Mouse (Mus musculus) C2C12 (cell line): Measurements from ENCODE around the gene Irf5. TPM values are rescaled to one million over a fixed set of nuclear protein-coding genes. Genes with fewer than 3 reads are reported as not detected.

Experiments used
- H3K27me3 ChIP-seq: one replicate; pipeline ENCODE4 v1.6.1; 2011; ENCODE audit not compliant: control insufficient read depth, insufficient read depth, insufficient read length
- H3K36me3 ChIP-seq: one replicate; pipeline ENCODE4 v1.6.1; 2011; ENCODE audit not compliant: control insufficient read depth, insufficient read depth
- H3K4me3 ChIP-seq: one replicate; pipeline ENCODE4 v1.5.1; 2011; ENCODE audit warnings: mild to moderate bottlenecking, control low read depth; ENCODE audit not compliant: poor library complexity, insufficient read depth, severe bottlenecking
- H3K79me2 ChIP-seq: one replicate; pipeline ENCODE4 v1.6.1; 2011; ENCODE audit not compliant: control insufficient read depth, insufficient read depth
- H3K79me3 ChIP-seq: one replicate; pipeline ENCODE4 v1.6.1; 2011; ENCODE audit warnings: low read depth, control low read depth
- H3ac ChIP-seq: one replicate; pipeline ENCODE3; 2011; ENCODE audit warnings: low read depth; ENCODE audit not compliant: control insufficient read depth, insufficient read length
- CEBPB ChIP-seq: IDR thresholded peaks from one replicate; pipeline ENCODE4 v1.6.1; 2011; ENCODE audit warnings: low read depth, mild to moderate bottlenecking, control low read depth, moderate library complexity
- CTCF ChIP-seq: IDR thresholded peaks from one replicate; pipeline ENCODE4 v1.5.1; 2011; ENCODE audit not compliant: control insufficient read depth, insufficient read depth, insufficient read length
- FOSL1 ChIP-seq: IDR thresholded peaks from one replicate; pipeline ENCODE4 v1.8.0; 2011; ENCODE audit warnings: mild to moderate bottlenecking, low read length; ENCODE audit not compliant: poor library complexity, insufficient read depth, severe bottlenecking
- MAX ChIP-seq: IDR thresholded peaks from one replicate; pipeline ENCODE4 v1.6.1; 2011; ENCODE audit warnings: mild to moderate bottlenecking, control low read depth
- MYOD1 ChIP-seq: IDR thresholded peaks from one replicate; pipeline ENCODE4 v1.6.1; 2011; ENCODE audit warnings: low read depth; ENCODE audit not compliant: control insufficient read depth, insufficient read length
- MYOG ChIP-seq: IDR thresholded peaks from one replicate; pipeline ENCODE4 v1.6.1; 2011; ENCODE audit not compliant: control insufficient read depth, insufficient read length; ENCODE audit errors: extremely low read depth
- USF1 ChIP-seq: IDR thresholded peaks from one replicate; pipeline ENCODE4 v1.6.1; 2011; ENCODE audit warnings: low read depth, mild to moderate bottlenecking, control low read depth, moderate library complexity
- polyA plus RNA-seq: library from polyadenylated mRNA; unstranded; fragments of >200 nt; fragmentation: generic; extraction: Trizol; gene quantifications from one replicate; pipeline ENCODE4 v1.2.1, GENCODE M21; 2012; ENCODE audit warnings: missing spikeins

Gene Irf5
- polyA plus RNA-seq, 1 experiment, result 7.6 TPM

- Histone ChIP-seq H3K4me3 (no peak overlapping the region), H3K27me3 (peaks cover 26% of the 10 kb centered on the region), H3ac (no peak overlapping the region), H3K79me2 (no peaks in the 10 kb centered on the region), H3K79me3 (no peaks in the 10 kb centered on the region), H3K36me3 (no peaks in the 10 kb centered on the region)
- no peak for TF ChIP-seq MYOD1
- no peak for TF ChIP-seq FOSL1
- TF ChIP-seq CEBPB, result no peak
- no peak for TF ChIP-seq MAX
- no peak for TF ChIP-seq USF1
- TF ChIP-seq CTCF, result no peak
- no peak for TF ChIP-seq MYOG
These were observed 28.6 kb upstream of the Irf5 start for GRCm38 (mm10) chr6:29497791-29498190.

DNA sequence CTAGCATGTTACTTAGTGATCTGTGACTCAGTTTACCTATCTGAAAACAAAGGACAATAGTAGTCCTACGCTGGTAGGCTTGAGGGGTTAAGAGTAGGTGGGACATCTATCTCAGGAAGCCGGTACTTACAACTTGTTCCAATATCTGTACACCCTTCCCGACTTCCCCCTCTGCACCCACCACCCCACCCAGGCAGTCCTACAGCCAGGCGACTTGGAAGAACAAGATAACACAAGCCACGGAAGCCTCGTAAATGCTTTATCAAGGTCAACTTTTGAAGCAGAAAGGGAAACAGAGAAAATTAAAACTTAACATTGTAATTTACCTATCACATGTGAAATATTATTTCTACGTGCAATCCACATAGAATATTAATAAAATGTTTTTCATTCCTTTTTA, 26.2 kb upstream of the Irf5 start:
- Histone ChIP-seq H3K79me2 (no peaks in the 10 kb centered on the region), H3ac (no peak overlapping the region), H3K36me3 (no peaks in the 10 kb centered on the region), H3K79me3 (no peaks in the 10 kb centered on the region), H3K27me3 (peaks cover 37% of the 10 kb centered on the region), H3K4me3 (no peak overlapping the region)
- no peak for TF ChIP-seq CTCF

DNA sequence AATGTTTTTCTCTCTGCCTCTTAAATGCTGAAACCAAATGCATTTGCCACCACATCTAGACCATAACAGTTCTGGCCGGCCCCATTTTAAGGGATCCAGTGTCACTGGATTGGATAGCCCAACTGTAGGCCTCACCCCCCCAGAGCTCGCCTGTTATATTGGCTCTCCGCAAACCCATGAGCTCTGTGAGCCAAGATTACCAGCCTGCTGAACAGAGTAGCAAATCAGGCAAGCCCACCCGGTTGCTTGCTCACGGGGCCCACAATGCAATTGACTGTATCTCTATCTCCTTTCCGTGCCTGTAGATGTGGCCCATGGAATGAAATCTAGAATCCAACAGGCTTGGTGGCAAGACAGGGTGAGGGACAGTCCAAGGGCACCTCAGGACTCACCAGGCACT, 25.6 kb upstream of the Irf5 start:
- no peaks in the 10 kb centered on the region for H3K79me2 ChIP-seq
- peaks cover 35% of the 10 kb centered on the region for H3K27me3 ChIP-seq
- H3ac ChIP-seq, result no peak overlapping the region
- H3K79me3 ChIP-seq, result no peaks in the 10 kb centered on the region
- TF ChIP-seq MYOG (no peak), CTCF (no peak), MAX (no peak), FOSL1 (no peak), MYOD1 (no peak), CEBPB (no peak)
- no peak overlapping the region for H3K4me3 ChIP-seq
- no peaks in the 10 kb centered on the region for H3K36me3 ChIP-seq

DNA sequence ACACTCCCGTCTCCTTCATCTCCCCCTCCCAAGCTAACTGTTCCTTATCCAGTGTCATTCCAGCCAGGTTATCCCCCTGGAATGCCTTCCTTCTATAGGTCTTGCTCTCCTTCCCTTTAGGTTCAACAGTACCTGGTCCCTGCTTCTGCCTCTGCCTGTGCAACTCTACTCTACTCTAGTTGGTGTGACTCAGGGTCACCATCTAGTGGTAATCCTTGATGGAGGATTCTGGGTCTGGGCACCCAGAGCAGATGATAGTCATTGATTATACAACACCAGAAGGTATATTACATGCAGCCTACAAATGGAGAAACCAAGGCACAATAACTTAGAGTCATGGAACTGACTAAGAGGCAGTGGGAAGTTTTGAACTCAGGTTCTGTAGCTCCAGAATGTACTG, 24.8 kb upstream of the Irf5 start:
- Histone ChIP-seq H3K36me3 (no peaks in the 10 kb centered on the region), H3K79me2 (no peaks in the 10 kb centered on the region), H3K27me3 (peaks cover 32% of the 10 kb centered on the region), H3ac (no peak overlapping the region), H3K79me3 (no peaks in the 10 kb centered on the region), H3K4me3 (no peak overlapping the region)
- TF ChIP-seq FOSL1 (no peak), MYOG (no peak), MYOD1 (no peak), CTCF (no peak), MAX (no peak), USF1 (no peak), CEBPB (no peak)

DNA sequence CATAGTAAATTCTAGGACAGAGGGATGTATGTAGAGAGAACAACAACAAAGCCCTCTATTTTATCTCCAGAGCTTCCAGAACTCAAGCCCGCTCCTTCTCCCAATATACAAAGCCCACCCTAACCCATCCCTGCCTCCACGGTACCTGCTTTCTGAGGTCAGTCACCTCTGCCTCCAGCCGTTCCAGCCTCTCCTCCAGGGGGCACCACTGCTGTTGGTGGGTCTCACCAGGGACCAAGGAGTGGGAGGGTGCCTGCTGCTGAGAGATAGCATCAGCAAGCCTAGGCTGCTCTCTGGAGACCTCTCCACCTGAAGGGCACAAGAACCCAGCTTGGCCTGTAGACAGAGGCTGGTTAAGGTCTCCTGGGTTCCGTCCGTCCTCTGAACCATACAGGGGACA, 20.9 kb upstream of the Irf5 start:
- H3K79me2 ChIP-seq, result no peaks in the 10 kb centered on the region
- H3K79me3 ChIP-seq, result no peaks in the 10 kb centered on the region
- no peak overlapping the region for H3ac ChIP-seq
- H3K27me3 ChIP-seq, result peaks cover 37% of the 10 kb centered on the region
- no peaks in the 10 kb centered on the region for H3K36me3 ChIP-seq
- no peak overlapping the region for H3K4me3 ChIP-seq
- TF ChIP-seq FOSL1 (no peak), MAX (no peak), MYOG (no peak), MYOD1 (no peak), USF1 (no peak), CTCF (no peak), CEBPB (no peak)

DNA sequence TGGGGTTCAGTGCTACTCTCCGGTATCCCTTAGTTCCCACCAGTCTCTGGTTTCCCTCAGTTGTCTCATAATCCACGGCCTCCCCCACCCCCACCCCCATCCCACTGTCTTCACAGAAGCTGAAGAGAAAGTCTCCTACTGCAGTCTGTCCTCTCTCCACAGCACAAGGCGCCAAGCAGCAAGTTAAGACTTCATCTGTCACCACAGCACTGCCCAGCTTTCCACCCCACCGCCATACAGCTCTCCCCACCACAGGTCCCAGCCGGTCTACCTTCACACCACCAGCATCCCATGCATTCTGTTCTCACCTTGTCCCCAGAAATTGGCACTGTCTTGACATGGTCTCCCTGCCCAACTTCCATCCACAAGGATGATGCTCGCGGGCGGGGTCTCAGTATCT, 19.6 kb upstream of the Irf5 start:
- no peak overlapping the region for H3K4me3 ChIP-seq
- peaks cover 37% of the 10 kb centered on the region for H3K27me3 ChIP-seq
- H3K36me3 ChIP-seq, result no peaks in the 10 kb centered on the region
- no peaks in the 10 kb centered on the region for H3K79me3 ChIP-seq
- H3ac ChIP-seq, result no peak overlapping the region
- no peaks in the 10 kb centered on the region for H3K79me2 ChIP-seq
- no peak for TF ChIP-seq MYOG
- TF ChIP-seq CEBPB, result no peak
- no peak for TF ChIP-seq MAX
- TF ChIP-seq CTCF, result no peak
- no peak for TF ChIP-seq FOSL1
- TF ChIP-seq MYOD1, result no peak
- TF ChIP-seq USF1, result no peak
